Mouse (Mus musculus): ENCODE data around the gene Abca12. TPM values are rescaled to one million over a fixed set of nuclear protein-coding genes. Genes with fewer than 3 reads are reported as not detected.

Abca12 gene
- polyA plus RNA-seq, 1 experiment from 2014 or later: 0.09 TPM

DNA sequence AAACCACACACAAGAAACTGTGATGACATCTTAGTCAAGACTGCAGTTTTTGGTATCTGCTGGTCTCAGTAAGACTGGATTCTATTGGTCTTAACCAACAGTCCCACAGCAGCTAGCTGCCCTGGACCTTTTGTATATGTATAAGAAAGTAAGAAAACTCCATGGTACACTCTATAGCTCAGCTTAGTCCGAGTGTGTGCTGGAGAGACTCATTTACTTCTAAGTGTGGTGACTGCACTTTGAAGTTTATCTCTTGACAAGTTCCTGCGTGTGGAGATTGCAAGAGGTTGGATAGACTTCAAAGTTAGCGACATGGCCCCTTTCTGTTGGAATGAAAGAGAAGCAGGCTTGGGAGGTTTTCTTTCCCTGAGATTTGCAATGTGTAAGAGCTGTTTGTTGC, 17.1 kb downstream of the Abca12 start:
- no peaks in the 10 kb centered on the region for H3K9me3 ChIP-seq (ENCODE audit: control insufficient read depth, low read length)
- no peak for ATAC-seq (ENCODE audit: insufficient read depth, low FRiP score, low TSS enrichment)
- no peak overlapping the region for H3K9ac ChIP-seq (ENCODE audit: low read length)
- H3K4me2 ChIP-seq (ENCODE audit: low read depth): no peak overlapping the region
- no peaks in the 10 kb centered on the region for H3K36me3 ChIP-seq (ENCODE audit: control insufficient read depth, insufficient read depth, low read length)
- no peak overlapping the region for H3K4me3 ChIP-seq (ENCODE audit: low read depth, low read length)
- H3K27ac ChIP-seq (ENCODE audit: low read depth, low read length): no peak overlapping the region
- 81% methylated on average over 3 of the region's 3 CpGs for WGBS
- no peaks in the 10 kb centered on the region for H3K27me3 ChIP-seq (ENCODE audit: control insufficient read depth, insufficient read depth, low read length)
- no peak for DNase-seq (ENCODE audit: low spot score)
- no peaks in the 10 kb centered on the region for H3K4me1 ChIP-seq (ENCODE audit: control insufficient read depth, insufficient read depth, low read length)

DNA sequence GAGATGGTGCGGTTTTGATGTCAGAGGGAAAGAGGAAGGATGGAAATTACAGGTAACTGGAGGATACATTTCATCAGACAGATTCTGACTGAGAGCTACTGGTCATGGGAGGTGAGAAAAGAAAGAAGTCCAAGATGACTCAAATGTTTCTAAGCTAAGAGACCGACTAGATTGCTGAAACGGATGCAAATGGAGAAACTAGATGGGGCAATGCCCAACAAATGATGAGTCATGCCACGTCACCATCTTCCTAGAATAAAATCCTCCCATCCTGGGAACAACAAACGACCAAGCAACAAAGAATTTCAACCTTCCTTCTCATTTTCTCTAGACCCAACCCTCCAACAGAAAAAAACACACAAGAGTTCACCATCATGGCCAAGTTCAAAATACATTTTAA, 18.6 kb downstream of the Abca12 start:
- Histone ChIP-seq H3K4me3 (ENCODE audit: low read depth, low read length) (no peak overlapping the region), H3K4me2 (ENCODE audit: low read depth) (no peak overlapping the region), H3K9ac (ENCODE audit: low read length) (no peak overlapping the region), H3K4me1 (ENCODE audit: control insufficient read depth, insufficient read depth, low read length) (no peaks in the 10 kb centered on the region), H3K27me3 (ENCODE audit: control insufficient read depth, insufficient read depth, low read length) (no peaks in the 10 kb centered on the region), H3K36me3 (ENCODE audit: control insufficient read depth, insufficient read depth, low read length) (no peaks in the 10 kb centered on the region), H3K27ac (ENCODE audit: low read depth, low read length) (no peak overlapping the region), H3K9me3 (ENCODE audit: control insufficient read depth, low read length) (no peaks in the 10 kb centered on the region)
- DNase-seq (ENCODE audit: low spot score): no peak
- WGBS: 90% methylated on average over 5 of the region's 5 CpGs
- ATAC-seq (ENCODE audit: insufficient read depth, low FRiP score, low TSS enrichment): no peak

DNA sequence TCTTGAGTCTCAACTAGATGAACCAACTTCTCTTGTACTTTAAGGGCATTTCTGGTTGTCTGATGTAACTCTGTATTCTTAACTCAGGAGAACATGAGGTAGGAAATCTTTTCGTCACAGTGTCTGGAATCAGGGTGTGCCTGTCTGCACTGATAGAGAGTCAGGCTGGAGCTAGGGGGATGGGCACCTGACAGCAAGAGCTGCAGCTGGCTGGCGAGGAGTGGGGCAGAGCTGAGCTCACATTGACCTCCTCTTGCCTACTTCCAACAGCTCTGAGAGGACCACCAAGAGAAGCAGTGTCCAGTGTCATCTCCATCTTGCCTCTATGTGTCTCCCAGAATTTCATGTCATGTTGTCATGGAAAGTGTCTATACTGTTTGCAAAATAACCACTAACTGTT, 20.5 kb downstream of the Abca12 start:
- Histone ChIP-seq H3K4me2 (ENCODE audit: low read depth) (no peak overlapping the region), H3K27ac (ENCODE audit: low read depth, low read length) (no peak overlapping the region), H3K27me3 (ENCODE audit: control insufficient read depth, insufficient read depth, low read length) (no peaks in the 10 kb centered on the region), H3K9me3 (ENCODE audit: control insufficient read depth, low read length) (no peaks in the 10 kb centered on the region), H3K9ac (ENCODE audit: low read length) (no peak overlapping the region), H3K4me3 (ENCODE audit: low read depth, low read length) (no peak overlapping the region), H3K4me1 (ENCODE audit: control insufficient read depth, insufficient read depth, low read length) (no peaks in the 10 kb centered on the region), H3K36me3 (ENCODE audit: control insufficient read depth, insufficient read depth, low read length) (no peaks in the 10 kb centered on the region)
- DNase-seq (ENCODE audit: low spot score) (no peak), ATAC-seq (ENCODE audit: insufficient read depth, low FRiP score, low TSS enrichment) (no peak)
- WGBS: 71% methylated on average over 2 of the region's 2 CpGs

DNA sequence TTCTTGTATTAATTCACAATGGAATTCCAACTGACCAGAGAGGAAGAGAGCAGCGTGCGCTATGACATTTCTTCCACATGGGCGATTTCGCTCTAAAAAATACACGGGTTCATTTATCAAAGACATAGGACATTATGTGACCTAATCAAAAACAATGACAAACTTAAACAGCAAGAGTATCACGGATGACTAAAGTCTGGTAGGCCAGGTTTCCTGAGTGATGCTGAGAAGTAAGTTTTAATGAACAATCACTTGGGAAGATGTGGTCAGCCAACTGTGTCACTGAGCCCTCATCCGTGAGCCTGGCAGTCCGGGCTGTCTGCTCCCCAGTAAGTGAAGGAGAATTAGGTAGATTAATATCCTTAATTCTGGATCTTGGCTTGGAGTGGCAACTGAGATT, 21.2 kb downstream of the Abca12 start:
- H3K36me3 ChIP-seq (ENCODE audit: control insufficient read depth, insufficient read depth, low read length): no peaks in the 10 kb centered on the region
- H3K9me3 ChIP-seq (ENCODE audit: control insufficient read depth, low read length): no peaks in the 10 kb centered on the region
- no peak overlapping the region for H3K9ac ChIP-seq (ENCODE audit: low read length)
- H3K4me1 ChIP-seq (ENCODE audit: control insufficient read depth, insufficient read depth, low read length): no peaks in the 10 kb centered on the region
- WGBS: 90% methylated on average over 8 of the region's 8 CpGs
- ATAC-seq (ENCODE audit: insufficient read depth, low FRiP score, low TSS enrichment): no peak
- no peaks in the 10 kb centered on the region for H3K27me3 ChIP-seq (ENCODE audit: control insufficient read depth, insufficient read depth, low read length)
- H3K27ac ChIP-seq (ENCODE audit: low read depth, low read length): no peak overlapping the region
- no peak for DNase-seq (ENCODE audit: low spot score)
- no peak overlapping the region for H3K4me2 ChIP-seq (ENCODE audit: low read depth)
- H3K4me3 ChIP-seq (ENCODE audit: low read depth, low read length): no peak overlapping the region

DNA sequence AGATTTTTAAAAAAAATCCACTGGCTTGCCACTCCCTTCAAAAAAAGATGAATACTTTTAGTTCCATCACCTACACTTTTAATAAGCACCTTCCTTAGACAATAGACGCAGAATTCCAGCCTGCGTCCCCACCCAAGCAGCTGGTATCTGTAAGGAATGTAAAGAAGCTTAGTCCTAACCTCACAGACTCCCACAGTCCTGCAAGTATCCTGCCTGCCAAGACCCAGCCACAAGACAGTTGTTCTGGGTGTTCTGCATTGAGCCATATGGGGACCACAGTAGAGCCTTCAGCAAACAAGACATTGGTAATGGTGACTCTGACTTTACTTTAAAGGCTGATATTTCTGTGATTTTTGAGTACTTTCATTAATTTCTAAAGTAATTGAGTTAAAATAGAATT, 22.2 kb downstream of the Abca12 start:
- WGBS: 90% methylated on average over 2 of the region's 2 CpGs
- no peaks in the 10 kb centered on the region for H3K27me3 ChIP-seq (ENCODE audit: control insufficient read depth, insufficient read depth, low read length)
- no peak overlapping the region for H3K4me3 ChIP-seq (ENCODE audit: low read depth, low read length)
- no peaks in the 10 kb centered on the region for H3K9me3 ChIP-seq (ENCODE audit: control insufficient read depth, low read length)
- no peaks in the 10 kb centered on the region for H3K36me3 ChIP-seq (ENCODE audit: control insufficient read depth, insufficient read depth, low read length)
- no peaks in the 10 kb centered on the region for H3K4me1 ChIP-seq (ENCODE audit: control insufficient read depth, insufficient read depth, low read length)
- H3K9ac ChIP-seq (ENCODE audit: low read length): no peak overlapping the region
- no peak for DNase-seq (ENCODE audit: low spot score)
- ATAC-seq (ENCODE audit: insufficient read depth, low FRiP score, low TSS enrichment): no peak
- no peak overlapping the region for H3K4me2 ChIP-seq (ENCODE audit: low read depth)
- H3K27ac ChIP-seq (ENCODE audit: low read depth, low read length): no peak overlapping the region

DNA sequence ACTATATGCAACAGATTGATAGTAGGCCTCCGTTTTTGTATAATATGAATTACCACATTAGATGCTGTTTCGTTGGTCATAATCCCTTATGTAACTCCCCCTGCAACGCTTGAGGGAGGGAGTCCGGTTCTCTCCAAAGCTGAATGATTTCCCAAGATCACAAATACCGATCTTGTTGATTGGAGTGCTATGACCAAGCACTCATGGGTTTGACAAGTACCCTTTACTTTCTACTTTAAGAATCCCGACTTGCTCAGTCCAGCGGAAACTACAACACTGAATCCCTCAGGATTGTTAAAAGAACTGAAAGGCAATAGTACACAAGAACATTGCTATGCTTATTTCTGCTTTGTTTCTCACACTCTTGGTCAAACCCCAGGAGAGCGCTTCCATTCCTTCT, 28.1 kb downstream of the Abca12 start:
- 92% methylated on average over 8 of the region's 8 CpGs for WGBS
- no peak for DNase-seq (ENCODE audit: low spot score)
- H3K4me1 ChIP-seq (ENCODE audit: control insufficient read depth, insufficient read depth, low read length): no peaks in the 10 kb centered on the region
- H3K27me3 ChIP-seq (ENCODE audit: control insufficient read depth, insufficient read depth, low read length): no peaks in the 10 kb centered on the region
- no peaks in the 10 kb centered on the region for H3K36me3 ChIP-seq (ENCODE audit: control insufficient read depth, insufficient read depth, low read length)
- no peak overlapping the region for H3K27ac ChIP-seq (ENCODE audit: low read depth, low read length)
- no peak overlapping the region for H3K9ac ChIP-seq (ENCODE audit: low read length)
- no peak overlapping the region for H3K4me3 ChIP-seq (ENCODE audit: low read depth, low read length)
- no peak overlapping the region for H3K4me2 ChIP-seq (ENCODE audit: low read depth)
- no peaks in the 10 kb centered on the region for H3K9me3 ChIP-seq (ENCODE audit: control insufficient read depth, low read length)
- no peak for ATAC-seq (ENCODE audit: insufficient read depth, low FRiP score, low TSS enrichment)

DNA sequence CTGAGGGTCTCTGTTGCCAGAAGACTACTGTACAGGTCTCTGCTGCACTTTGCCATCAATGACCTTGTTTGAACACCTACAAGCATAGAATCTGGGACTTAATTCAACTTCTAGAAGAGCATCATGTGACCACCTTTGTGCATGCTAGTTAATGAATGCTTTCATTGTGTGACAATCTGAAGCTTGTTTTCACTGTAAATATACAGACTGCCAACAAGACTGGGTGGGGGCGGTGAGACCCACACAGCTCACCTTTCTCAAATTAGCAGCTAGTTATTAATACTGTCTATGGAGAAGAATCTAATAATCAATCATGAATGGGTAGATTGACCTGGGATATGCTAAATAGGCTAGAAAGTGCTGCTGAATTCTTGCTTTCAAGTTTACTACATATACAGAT, 30.6 kb downstream of the Abca12 start:
- Histone ChIP-seq H3K4me3 (ENCODE audit: low read depth, low read length) (no peak overlapping the region), H3K9ac (ENCODE audit: low read length) (no peak overlapping the region), H3K4me2 (ENCODE audit: low read depth) (no peak overlapping the region), H3K4me1 (ENCODE audit: control insufficient read depth, insufficient read depth, low read length) (no peaks in the 10 kb centered on the region), H3K27me3 (ENCODE audit: control insufficient read depth, insufficient read depth, low read length) (no peaks in the 10 kb centered on the region), H3K36me3 (ENCODE audit: control insufficient read depth, insufficient read depth, low read length) (no peaks in the 10 kb centered on the region), H3K27ac (ENCODE audit: low read depth, low read length) (no peak overlapping the region), H3K9me3 (ENCODE audit: control insufficient read depth, low read length) (no peaks in the 10 kb centered on the region)
- WGBS: 96% methylated on average over 1 of the region's 1 CpGs
- ATAC-seq (ENCODE audit: insufficient read depth, low FRiP score, low TSS enrichment) (no peak), DNase-seq (ENCODE audit: low spot score) (no peak)

DNA sequence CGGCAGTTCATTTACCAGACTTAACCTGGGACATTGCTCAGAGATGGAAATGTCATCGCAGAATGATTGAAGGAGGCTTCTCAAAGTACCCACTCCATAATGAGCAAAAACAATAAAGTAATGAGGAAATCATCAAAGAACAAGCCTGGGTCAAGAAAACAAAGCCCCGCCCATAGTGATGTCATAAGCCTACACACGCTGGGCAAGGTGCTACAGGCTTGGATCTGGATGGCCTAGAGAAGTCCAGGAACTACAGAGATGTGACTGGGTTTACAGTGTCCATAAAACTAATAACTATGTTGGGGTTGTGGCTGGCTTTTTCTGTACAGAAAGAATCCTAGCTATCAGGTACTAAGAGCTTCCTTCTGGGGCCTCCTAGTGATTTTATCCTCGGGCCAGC, 41.6 kb downstream of the Abca12 start:
- no peak overlapping the region for H3K27ac ChIP-seq (ENCODE audit: low read depth, low read length)
- DNase-seq (ENCODE audit: low spot score) (no peak), ATAC-seq (ENCODE audit: insufficient read depth, low FRiP score, low TSS enrichment) (no peak)
- H3K36me3 ChIP-seq (ENCODE audit: control insufficient read depth, insufficient read depth, low read length): no peaks in the 10 kb centered on the region
- H3K9ac ChIP-seq (ENCODE audit: low read length): no peak overlapping the region
- no peaks in the 10 kb centered on the region for H3K27me3 ChIP-seq (ENCODE audit: control insufficient read depth, insufficient read depth, low read length)
- H3K4me1 ChIP-seq (ENCODE audit: control insufficient read depth, insufficient read depth, low read length): no peaks in the 10 kb centered on the region
- no peak overlapping the region for H3K4me2 ChIP-seq (ENCODE audit: low read depth)
- no peak overlapping the region for H3K4me3 ChIP-seq (ENCODE audit: low read depth, low read length)
- H3K9me3 ChIP-seq (ENCODE audit: control insufficient read depth, low read length): no peaks in the 10 kb centered on the region
- WGBS: 91% methylated on average over 5 of the region's 5 CpGs

DNA sequence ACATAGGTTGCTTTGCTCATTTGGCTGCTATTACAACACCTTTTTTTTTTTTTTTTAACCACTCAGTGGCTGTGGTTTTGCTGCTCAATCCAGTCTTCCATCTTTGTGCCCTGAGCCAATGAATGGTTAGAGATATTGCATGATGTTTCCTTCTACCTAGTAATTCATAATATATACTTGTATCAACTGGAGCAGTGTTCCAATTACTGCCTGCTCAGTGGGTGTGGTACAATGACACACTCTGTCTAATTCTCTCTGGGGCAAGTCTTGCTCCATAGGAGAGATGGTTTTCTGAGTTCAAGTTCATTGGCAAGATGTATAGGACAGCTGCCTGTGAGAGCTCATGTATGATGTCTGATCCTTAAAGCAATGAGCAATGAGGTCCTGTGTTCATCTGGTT, 44.4 kb downstream of the Abca12 start:
- Histone ChIP-seq H3K9me3 (ENCODE audit: control insufficient read depth, low read length) (no peaks in the 10 kb centered on the region), H3K9ac (ENCODE audit: low read length) (no peak overlapping the region), H3K27me3 (ENCODE audit: control insufficient read depth, insufficient read depth, low read length) (no peaks in the 10 kb centered on the region), H3K4me2 (ENCODE audit: low read depth) (no peak overlapping the region), H3K4me3 (ENCODE audit: low read depth, low read length) (no peak overlapping the region), H3K36me3 (ENCODE audit: control insufficient read depth, insufficient read depth, low read length) (no peaks in the 10 kb centered on the region), H3K4me1 (ENCODE audit: control insufficient read depth, insufficient read depth, low read length) (no peaks in the 10 kb centered on the region), H3K27ac (ENCODE audit: low read depth, low read length) (no peak overlapping the region)
- no peak for DNase-seq (ENCODE audit: low spot score)
- ATAC-seq (ENCODE audit: insufficient read depth, low FRiP score, low TSS enrichment): no peak
